Mouse (Mus musculus) midbrain, embryonic 10.5 days (tissue): Measurements from ENCODE around the gene Gpr34. TPM values are rescaled to one million over a fixed set of nuclear protein-coding genes. Genes with fewer than 3 reads are reported as not detected.

ENCODE experiments used
- DNase-seq: peaks from one replicate; pipeline ENCODE4 v3.0.0-alpha.2; 2017; ENCODE audit warnings: low spot score
- H3K27ac ChIP-seq: fragments of 300-500 bp; sonication (generic); replicated peaks from 2 replicates; pipeline ENCODE4 v1.5.1; 2016; ENCODE audit warnings: mild to moderate bottlenecking
- H3K27me3 ChIP-seq: fragments of 300-500 bp; sonication (generic); 2 replicates; pipeline ENCODE4 v1.6.1; 2016; ENCODE audit warnings: low read depth, mild to moderate bottlenecking; ENCODE audit not compliant: poor library complexity, severe bottlenecking
- H3K36me3 ChIP-seq: fragments of 300-500 bp; sonication (generic); 2 replicates; pipeline ENCODE4 v1.6.1; 2016; ENCODE audit warnings: mild to moderate bottlenecking, moderate library complexity
- H3K4me1 ChIP-seq: fragments of 300-500 bp; sonication (generic); 2 replicates; pipeline ENCODE4 v1.6.1; 2016
- H3K4me3 ChIP-seq: fragments of 300-500 bp; sonication (generic); 2 replicates; pipeline ENCODE4 v1.5.1; 2016; ENCODE audit warnings: mild to moderate bottlenecking, moderate library complexity
- H3K9me3 ChIP-seq: fragments of 300-500 bp; sonication (generic); replicated peaks from 2 replicates; pipeline ENCODE4 v1.6.1; 2016; ENCODE audit warnings: mild to moderate bottlenecking
- WGBS: fragments of 180-500 bp; shearing (Covaris S2); methylation state at CpG from one replicate; pipeline ENCODE4 v1.1.7; 2016; 5-methylcytosine and 5-hydroxymethylcytosine counted together
- microRNA-seq: library from miRNA; unstranded; fragments of <30 nt; microRNA quantifications from one replicate; pipeline ENCODE4, GENCODE M21; 2017
- polyA plus RNA-seq: library from polyadenylated mRNA; unstranded; fragments of >200 nt; fragmentation: Nextera tagmentation; extraction: Ambion mirVana; gene quantifications from 2 replicates; pipeline ENCODE4 v1.2.1, GENCODE M21; 2016

The Gpr34 gene
- polyA plus RNA-seq, 1 experiment from 2014 or later: 0.89 TPM

- no peak for DNase-seq
- Histone ChIP-seq H3K9me3 (no peaks in the 10 kb centered on the region), H3K4me1 (0 out of 2 replicates have a peak, but pooled peaks cover 4% of the 10 kb centered on the region), H3K4me3 (no peak overlapping the region), H3K27me3 (no peaks in the 10 kb centered on the region; the same call in 1 of the 2 replicates), H3K36me3 (no peaks in the 10 kb centered on the region), H3K27ac (no peak overlapping the region)
- 83% methylated on average over 1 of the region's 1 CpGs for WGBS
Observed at GRCm38 (mm10) chrX:13686589-13686988, 54.7 kb downstream of the Gpr34 start.

DNA sequence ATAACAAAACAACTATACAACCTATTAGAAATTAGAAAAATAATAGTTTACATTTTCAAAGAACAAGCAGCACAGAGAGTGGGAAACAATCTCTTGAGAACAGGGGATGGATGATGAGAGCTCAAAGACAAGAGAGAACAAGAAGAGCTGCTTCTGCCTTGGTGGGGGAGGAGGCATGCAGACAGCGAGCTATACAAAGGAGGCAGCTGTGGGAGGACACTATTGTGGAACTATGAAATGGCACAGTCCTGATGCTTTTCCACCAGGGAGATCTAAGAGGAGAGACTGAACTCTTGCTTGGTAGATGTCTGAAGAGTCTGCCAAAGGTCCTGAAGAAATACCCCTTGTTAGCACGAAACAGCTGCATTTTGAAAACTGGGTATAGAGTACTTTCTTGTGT is 56.5 kb downstream of the Gpr34 start:
- H3K4me1 ChIP-seq: 0 out of 2 replicates have a peak, but pooled peaks cover 4% of the 10 kb centered on the region
- no peaks in the 10 kb centered on the region; the same call in 1 of the 2 replicates for H3K27me3 ChIP-seq
- 63% methylated on average over 2 of the region's 2 CpGs for WGBS
- H3K9me3 ChIP-seq: no peaks in the 10 kb centered on the region
- no peak for DNase-seq
- no peak overlapping the region for H3K27ac ChIP-seq
- H3K4me3 ChIP-seq: no peak overlapping the region
- no peaks in the 10 kb centered on the region for H3K36me3 ChIP-seq

Small RNA genes within 50 kb of the gene (microRNA-seq; reads per million reads assigned to microRNA genes)
- not detected for gene Gm25246

Other genes with a start within 250 kb of the Gpr34 start
- gene Nyx, start 166.0 kb upstream of the Gpr34 start, polyA plus RNA-seq: 0.02 and 0.06 TPM in 2 replicates
- gene Gpr82, start 29.3 kb downstream of the Gpr34 start, polyA plus RNA-seq: 0.31 and 0.39 TPM in 2 replicates
- gene Cask, start 219.3 kb downstream of the Gpr34 start, polyA plus RNA-seq: 12.4 and 15.7 TPM in 2 replicates